Mouse (Mus musculus) neural tube, embryonic 10.5 days (tissue): Measurements from ENCODE around the gene Ablim2.

ENCODE experiments used
- DNase-seq: peaks from one replicate; pipeline ENCODE4 v3.0.0-alpha.2; 2017; ENCODE audit warnings: low spot score; ENCODE audit errors: extremely low spot score

Gene Ablim2

GRCm38 (mm10) chr5:35757639-35758001, at the start of gene Ablim2:
TSS of gene Ablim2 (plus strand) at chr5:35757880.
- DNase-seq, result peak; percentile 95

- no peak for DNase-seq
Measured at GRCm38 (mm10) chr5:35710481-35710880, 47.2 kb upstream of the Ablim2 start.

- no peak for DNase-seq
Measured at GRCm38 (mm10) chr5:35710931-35711330, 46.7 kb upstream of the Ablim2 start.

GRCm38 (mm10) chr5:35712517-35712916, 45.2 kb upstream of the Ablim2 start:
- DNase-seq, result no peak

- peak; percentile 76 for DNase-seq
Measured at GRCm38 (mm10) chr5:35713649-35714354, 43.9 kb upstream of the Ablim2 start.

GRCm38 (mm10) chr5:35717455-35717854, 40.2 kb upstream of the Ablim2 start:
- DNase-seq, result no peak

GRCm38 (mm10) chr5:35717946-35718345, 39.7 kb upstream of the Ablim2 start:
- peak; percentile 37 for DNase-seq

- no peak for DNase-seq
Measured at GRCm38 (mm10) chr5:35718817-35719216, 38.9 kb upstream of the Ablim2 start.

- DNase-seq, result no peak
Measured at GRCm38 (mm10) chr5:35719343-35719742, 38.3 kb upstream of the Ablim2 start.

GRCm38 (mm10) chr5:35719880-35720279, 37.8 kb upstream of the Ablim2 start:
- no peak for DNase-seq

GRCm38 (mm10) chr5:35721933-35722332, 35.7 kb upstream of the Ablim2 start:
- no peak for DNase-seq

- no peak for DNase-seq
Measured at GRCm38 (mm10) chr5:35722654-35723053, 35.0 kb upstream of the Ablim2 start.

- DNase-seq, result no peak
Measured at GRCm38 (mm10) chr5:35723900-35724299, 33.8 kb upstream of the Ablim2 start.

GRCm38 (mm10) chr5:35725840-35726239, 31.8 kb upstream of the Ablim2 start:
- DNase-seq, result no peak

- no peak for DNase-seq
Measured at GRCm38 (mm10) chr5:35727447-35727846, 30.2 kb upstream of the Ablim2 start.

- no peak for DNase-seq
Measured at GRCm38 (mm10) chr5:35728344-35728956, 29.2 kb upstream of the Ablim2 start.

GRCm38 (mm10) chr5:35728957-35729460, 28.7 kb upstream of the Ablim2 start:
- DNase-seq, result peak; percentile 34

GRCm38 (mm10) chr5:35729844-35730243, 27.8 kb upstream of the Ablim2 start:
- DNase-seq, result no peak

- no peak for DNase-seq
Measured at GRCm38 (mm10) chr5:35730552-35730951, 27.1 kb upstream of the Ablim2 start.

- no peak for DNase-seq
Measured at GRCm38 (mm10) chr5:35731006-35731405, 26.7 kb upstream of the Ablim2 start.

- no peak for DNase-seq
Measured at GRCm38 (mm10) chr5:35733523-35733922, 24.2 kb upstream of the Ablim2 start.

GRCm38 (mm10) chr5:35737231-35737901, 20.3 kb upstream of the Ablim2 start:
- no peak for DNase-seq
